Mouse (Mus musculus): ENCODE data around the gene Zfc3h1. TPM values are rescaled to one million over a fixed set of nuclear protein-coding genes. Genes with fewer than 3 reads are reported as not detected.

Gene Zfc3h1
- total RNA-seq, 2 experiments from 2014 or later, result 52.3 to 60.6 TPM

DNA sequence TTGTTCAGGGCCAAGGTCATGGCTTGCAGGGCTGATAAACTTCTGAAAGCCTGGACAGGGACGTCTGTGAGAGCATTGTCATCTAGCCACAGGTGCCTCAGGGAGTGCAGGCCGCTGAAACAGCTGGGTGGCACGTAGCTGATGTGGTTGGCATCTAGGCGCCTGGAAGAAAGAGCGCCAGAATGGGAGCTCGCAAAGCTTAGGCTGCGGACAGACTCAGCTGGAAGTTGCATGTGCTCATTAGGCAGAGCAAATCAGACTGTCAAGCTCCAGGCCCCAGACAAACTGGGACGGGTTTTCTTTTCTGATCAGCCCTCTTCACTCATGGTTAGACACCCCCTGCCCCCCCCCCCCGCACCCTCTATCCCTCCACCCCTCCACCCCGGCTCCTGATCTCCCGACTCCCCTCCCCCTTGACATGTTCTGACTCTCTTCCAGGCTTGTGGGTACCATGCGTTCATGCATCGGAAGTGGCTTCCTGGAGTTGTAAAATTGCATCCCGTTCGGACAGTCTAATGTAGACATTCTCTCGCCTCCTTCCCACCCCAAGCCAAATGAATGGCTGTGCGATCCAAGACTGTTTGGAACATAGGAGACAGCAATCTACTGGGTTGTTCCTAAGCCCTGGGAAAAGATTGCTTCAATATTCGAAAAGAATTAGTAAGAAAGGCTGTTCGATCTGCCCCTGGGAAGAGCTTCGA, 93.8 kb downstream of the Zfc3h1 start:
- DNase-seq, result no peak

Other genes starting within 250 kb of the Zfc3h1 start
- under 1 TPM; 0.67 to 0.73 TPM for gene Tph2, start 199.9 kb upstream of the Zfc3h1 start, total RNA-seq (2021)
- 10 to 100 TPM; 59.1 to 62.0 TPM for gene Tbc1d15, start 133.5 kb upstream of the Zfc3h1 start, total RNA-seq (2021)
- 10 to 100 TPM; 52.7 to 58.9 TPM for gene Rab21, start 69.4 kb upstream of the Zfc3h1 start, total RNA-seq (2021)
- 10 to 100 TPM; 39.7 to 41.7 TPM for gene Tmem19, start 22.5 kb upstream of the Zfc3h1 start, total RNA-seq (2021)
- gene Thap2, start 516 bp upstream of the Zfc3h1 start, total RNA-seq (2021), result 10 to 100 TPM; 17.6 to 18.2 TPM
- gene A930009A15Rik, start 185.0 kb downstream of the Zfc3h1 start, total RNA-seq (2021), result under 1 TPM; 0.47 to 0.66 TPM
- 1 to 10 TPM; 1.8 TPM for gene Lgr5, start 202.8 kb downstream of the Zfc3h1 start, total RNA-seq (2021)

All from layer of hippocampus, postnatal 36 days (tissue).